12 mouse cellular contexts compared by ENCODE assay signal in genomic region chr10:11044455-11045106, GRCm38 (mm10). TPM values are rescaled to one million over a fixed set of nuclear protein-coding genes. Genes with fewer than 3 reads are reported as not detected.
"Had no signal": no experiment of that assay in that cellular context is flagged by ENCODE, and none has a peak within 500 bp of the region (broad histone marks: within the 10 kb centered on the region; RNA-seq: fewer than 3 reads in every experiment).

No protein-coding gene starts in this region.

- DNase-seq: kidney, postnatal 10 days; lung, adult 18-20 months had no signal

- H3K36me3 ChIP-seq: limb, embryonic 13.5 days; neural tube, embryonic 15.5 days had no signal

- H3K9ac ChIP-seq: limb, embryonic 13.5 days; liver, embryonic 14.5 days; neural tube, embryonic 15.5 days had no signal

- H3K9me3 ChIP-seq: limb, embryonic 13.5 days; neural tube, embryonic 15.5 days had no signal

- H3K27me3 ChIP-seq: limb, embryonic 13.5 days; neural tube, embryonic 15.5 days had no signal

- H3K4me2 ChIP-seq: limb, embryonic 13.5 days; neural tube, embryonic 15.5 days had no signal

- H3K4me1 ChIP-seq: limb, embryonic 13.5 days; neural tube, embryonic 15.5 days had no signal

- H3K27ac ChIP-seq: limb, embryonic 13.5 days; liver, embryonic 14.5 days; neural tube, embryonic 15.5 days; stomach, postnatal 0 days had no signal

- H3K4me3 ChIP-seq: limb, embryonic 13.5 days; myocyte; neural tube, embryonic 15.5 days had no signal

RNA-seq across cellular contexts. Expression of gene Grm1, which starts 37.6 kb away (rescaled TPM):
- total RNA-seq: liver, adult 2 months; megakaryocyte-erythroid progenitor cell, adult 5-6 weeks had no signal
- polyA plus RNA-seq: kidney, embryonic 14.5 days; large intestine, adult 2 months; liver, adult 2 months; liver, embryonic 14.5 days; neural tube, embryonic 11.5 days; stomach, postnatal 0 days had no signal
